Mouse (Mus musculus): ENCODE results near the gene Gm21970. TPM values are rescaled to one million over a fixed set of nuclear protein-coding genes. Genes with fewer than 3 reads are reported as not detected.

Gm21970 gene
- not detected in 2 replicates for polyA plus RNA-seq (2012; rRNA removed; ENCODE audit: low replicate concordance)

GRCm38 (mm10) chr16:91391421-91391820 lies at the start of gene Gm21970:
Gm21970 (plus strand) TSS chr16:91391721.

GRCm38 (mm10) chr16:91372577-91373472 lies 18.7 kb upstream of the Gm21970 start, which contains the start of gene Ifnar2:
Ifnar2 (plus strand) TSS chr16:91372783.

GRCm38 (mm10) chr16:91405640-91406584 lies 14.4 kb downstream of the Gm21970 start, which contains the start of gene Il10rb:
Il10rb (plus strand) TSS chr16:91406164.

Other genes starting within 250 kb of the Gm21970 start
- not detected in 2 replicates for gene Olig2, start 166.3 kb upstream of the Gm21970 start, polyA plus RNA-seq (2012; rRNA removed; ENCODE audit: low replicate concordance)
- gene Olig1, start 121.9 kb upstream of the Gm21970 start, polyA plus RNA-seq (2012; rRNA removed; ENCODE audit: low replicate concordance) = 0.87 and 1.2 TPM in 2 replicates
- 92.6 and 143 TPM in 2 replicates for gene Ifnar2, start 18.9 kb upstream of the Gm21970 start, polyA plus RNA-seq (2012; rRNA removed; ENCODE audit: low replicate concordance)
- gene Il10rb, start 14.4 kb downstream of the Gm21970 start, polyA plus RNA-seq (2012; rRNA removed; ENCODE audit: low replicate concordance) = 42.5 and 58.3 TPM in 2 replicates
- 33.9 and 38.6 TPM in 2 replicates for gene Ifnar1, start 93.5 kb downstream of the Gm21970 start, polyA plus RNA-seq (2012; rRNA removed; ENCODE audit: low replicate concordance)
- gene Ifngr2, start 155.4 kb downstream of the Gm21970 start, polyA plus RNA-seq (2012; rRNA removed; ENCODE audit: low replicate concordance) = 30.0 and 31.0 TPM in 2 replicates
- 51.3 and 70.5 TPM in 2 replicates for gene Tmem50b, start 206.1 kb downstream of the Gm21970 start, polyA plus RNA-seq (2012; rRNA removed; ENCODE audit: low replicate concordance)
- gene Dnajc28, start 227.3 kb downstream of the Gm21970 start, polyA plus RNA-seq (2012; rRNA removed; ENCODE audit: low replicate concordance) = 2.6 and 3.0 TPM in 2 replicates